Mouse (Mus musculus) neural tube, embryonic 11.5 days (tissue): Measurements from ENCODE around the gene Cmss1. TPM values are rescaled to one million over a fixed set of nuclear protein-coding genes. Genes with fewer than 3 reads are reported as not detected.
A peak's percentile ranks its signal among the peaks of the same experiment; 100 is the strongest.

Experiments used
- ATAC-seq: fragments of 200-750 bp; cut with Nextera tagmentation; 2 replicates; pipeline ENCODE4 v1.8.0; 2017; ENCODE audit warnings: moderate number of reproducible peaks, mild to moderate bottlenecking, moderate TSS enrichment, moderate library complexity; ENCODE audit not compliant: insufficient read depth, low FRiP score, low TSS enrichment
- DNase-seq: peaks from one replicate; pipeline ENCODE4 v3.0.0-alpha.2; 2015; ENCODE audit warnings: low spot score
- H3K27ac ChIP-seq: fragments of 300-500 bp; sonication (generic); 2 replicates; pipeline ENCODE4 v1.5.1; 2014; ENCODE audit warnings: low read depth, mild to moderate bottlenecking, low read length
- H3K27me3 ChIP-seq: fragments of 300-500 bp; sonication (generic); 2 replicates; pipeline ENCODE4 v1.6.1; 2014; ENCODE audit warnings: mild to moderate bottlenecking, low read length, mixed read lengths; ENCODE audit not compliant: control insufficient read depth, insufficient read depth
- H3K36me3 ChIP-seq: fragments of 300-500 bp; sonication (generic); 2 replicates; pipeline ENCODE4 v1.6.1; 2014; ENCODE audit warnings: mild to moderate bottlenecking, low read length, moderate library complexity, mixed read lengths; ENCODE audit not compliant: control insufficient read depth, insufficient read depth
- H3K4me1 ChIP-seq: fragments of 300-500 bp; sonication (generic); 2 replicates; pipeline ENCODE4 v1.6.1; 2014; ENCODE audit warnings: low read length, mixed read lengths; ENCODE audit not compliant: control insufficient read depth, insufficient read depth
- H3K4me2 ChIP-seq: fragments of 300-500 bp; sonication (generic); 2 replicates; pipeline ENCODE4 v1.6.1; 2014; ENCODE audit warnings: low read depth, mild to moderate bottlenecking, moderate library complexity
- H3K4me3 ChIP-seq: fragments of 300-500 bp; sonication (generic); 2 replicates; pipeline ENCODE4 v1.5.1; 2014; ENCODE audit warnings: low read depth, low read length
- H3K9ac ChIP-seq: fragments of 300-500 bp; sonication (generic); 2 replicates; pipeline ENCODE4 v1.6.1; 2014; ENCODE audit warnings: mild to moderate bottlenecking, low read length
- H3K9me3 ChIP-seq: fragments of 300-500 bp; sonication (generic); 2 replicates; pipeline ENCODE4 v1.6.1; 2016; ENCODE audit warnings: low read length; ENCODE audit not compliant: control insufficient read depth
- WGBS: fragments of 180-500 bp; shearing (Covaris S2); extraction: QIAGEN DNeasy Blood & Tissue Kit; methylation state at CpG from one replicate; pipeline ENCODE4 v1.1.7; 2014; 5-methylcytosine and 5-hydroxymethylcytosine counted together
- polyA plus RNA-seq: library from polyadenylated mRNA; unstranded; fragments of >200 nt; fragmentation: Nextera tagmentation; extraction: Ambion mirVana; gene quantifications from 2 replicates; pipeline ENCODE4 v1.2.1, GENCODE M21; 2014

Gene Cmss1
- polyA plus RNA-seq, 1 experiment from 2014 or later = 40.6 TPM

DNA sequence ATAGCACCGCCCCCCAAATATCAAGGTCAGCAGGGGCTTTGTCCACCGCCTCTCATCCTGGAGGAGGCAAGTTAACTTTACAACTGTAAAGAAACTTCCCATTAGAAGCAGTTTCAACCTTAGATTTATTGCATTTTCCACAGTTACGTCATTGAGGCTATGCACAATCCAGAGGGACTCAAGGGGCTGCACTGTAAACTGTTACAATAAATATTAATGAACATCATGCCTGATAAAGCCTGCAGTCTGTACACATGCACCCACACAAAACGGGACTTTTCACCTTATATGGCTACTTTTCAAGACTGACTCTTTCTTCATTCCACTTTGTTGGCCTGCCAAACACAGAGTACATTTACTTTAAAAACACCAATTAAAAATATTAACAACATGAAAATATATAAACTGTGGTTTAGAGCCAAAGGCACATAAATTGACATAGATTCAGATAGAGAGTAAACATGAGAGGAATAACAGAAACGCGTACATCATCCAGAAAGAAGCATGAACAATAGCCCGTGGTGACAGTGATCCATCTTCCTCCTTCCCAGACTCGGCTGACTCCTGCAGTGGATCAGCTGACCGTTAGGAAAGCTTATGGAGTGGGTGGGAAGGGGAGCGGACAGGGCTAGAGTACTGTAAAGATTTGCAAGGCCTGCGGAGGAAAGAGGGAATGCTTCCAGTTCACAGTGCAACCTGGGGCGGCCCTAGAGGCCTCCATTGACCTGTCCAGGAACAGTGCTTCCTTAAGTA, 122.4 kb downstream of the Cmss1 start:
- ATAC-seq (peak; percentile 60), DNase-seq (peak; percentile 32)
- H3K27ac ChIP-seq = no peak overlapping the region
- no peaks in the 10 kb centered on the region for H3K4me1 ChIP-seq
- no peaks in the 10 kb centered on the region for H3K36me3 ChIP-seq
- no peak overlapping the region for H3K4me2 ChIP-seq
- H3K9ac ChIP-seq = no peak overlapping the region
- no peaks in the 10 kb centered on the region for H3K9me3 ChIP-seq
- H3K27me3 ChIP-seq = no peaks in the 10 kb centered on the region
- 61% methylated on average over 12 of the region's 12 CpGs for WGBS
- no peak overlapping the region for H3K4me3 ChIP-seq

DNA sequence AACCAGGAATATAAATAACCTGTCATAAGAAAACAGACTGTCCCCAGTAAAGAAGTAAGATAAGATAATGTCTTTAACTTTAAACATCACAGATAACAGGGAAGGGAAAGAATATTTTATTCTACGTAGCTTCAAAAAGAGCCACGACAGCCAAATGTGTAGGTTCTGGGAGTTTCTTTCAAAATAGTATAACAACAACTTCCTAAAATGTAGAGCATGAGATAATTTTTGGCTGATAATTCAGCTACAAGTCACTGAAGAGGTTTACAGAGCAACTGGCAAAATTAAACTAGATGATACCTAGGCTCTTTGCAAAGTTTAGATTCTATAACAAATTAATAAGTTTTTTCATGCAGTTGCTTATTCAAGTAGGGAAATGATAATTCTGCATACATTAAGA, 123.2 kb downstream of the Cmss1 start:
- Histone ChIP-seq H3K27me3 (no peaks in the 10 kb centered on the region), H3K4me1 (no peaks in the 10 kb centered on the region), H3K36me3 (no peaks in the 10 kb centered on the region), H3K27ac (no peak overlapping the region), H3K9me3 (no peaks in the 10 kb centered on the region), H3K4me2 (no peak overlapping the region), H3K4me3 (no peak overlapping the region), H3K9ac (no peak overlapping the region)
- ATAC-seq (no peak), DNase-seq (no peak)
- 91% methylated on average over 2 of the region's 2 CpGs for WGBS

DNA sequence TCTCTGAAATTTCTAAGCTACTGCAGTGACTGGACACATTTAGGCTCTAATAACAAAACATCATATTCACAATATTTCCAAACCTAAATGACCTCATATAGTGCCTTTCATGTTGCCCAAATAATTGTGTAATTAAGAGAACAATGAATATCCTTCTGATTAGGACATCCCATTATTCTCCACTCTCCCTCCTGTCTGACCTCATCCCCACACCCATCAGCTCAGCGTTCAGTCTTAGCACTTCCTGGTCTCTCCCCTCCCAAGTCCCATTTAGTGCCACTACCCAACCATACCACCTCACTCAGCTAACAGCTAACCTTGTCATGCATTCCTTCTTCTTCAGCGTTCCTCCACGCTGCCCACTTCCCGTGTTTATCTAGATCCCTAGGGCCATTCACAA, 123.8 kb downstream of the Cmss1 start:
- no peaks in the 10 kb centered on the region for H3K36me3 ChIP-seq
- H3K4me3 ChIP-seq = no peak overlapping the region
- H3K27ac ChIP-seq = no peak overlapping the region
- no peak overlapping the region for H3K9ac ChIP-seq
- 68% methylated on average over 4 of the region's 4 CpGs for WGBS
- no peaks in the 10 kb centered on the region for H3K9me3 ChIP-seq
- DNase-seq (no peak), ATAC-seq (no peak)
- H3K27me3 ChIP-seq = no peaks in the 10 kb centered on the region
- no peaks in the 10 kb centered on the region for H3K4me1 ChIP-seq
- H3K4me2 ChIP-seq = no peak overlapping the region

DNA sequence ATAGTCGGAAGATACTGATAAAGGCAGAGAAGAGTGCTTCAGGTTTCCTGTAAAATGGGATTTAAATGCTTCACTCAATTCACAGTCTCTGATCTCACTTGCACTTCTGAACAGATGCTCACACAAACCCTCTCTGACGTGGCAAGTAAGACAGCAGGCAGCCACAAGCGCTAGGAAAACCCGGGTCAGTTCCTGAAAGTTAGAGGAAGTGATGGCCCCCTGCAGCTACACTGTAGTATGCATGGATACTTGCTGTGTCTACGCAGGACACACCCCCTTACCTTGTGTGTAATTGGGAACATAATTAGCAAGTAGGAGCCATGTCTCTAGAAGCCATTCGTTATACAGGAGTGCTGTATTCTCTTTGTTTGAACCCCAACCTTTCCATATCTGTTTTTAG, 124.4 kb downstream of the Cmss1 start:
- no peaks in the 10 kb centered on the region for H3K27me3 ChIP-seq
- no peaks in the 10 kb centered on the region for H3K4me1 ChIP-seq
- H3K9me3 ChIP-seq = no peaks in the 10 kb centered on the region
- ATAC-seq (no peak), DNase-seq (no peak)
- no peaks in the 10 kb centered on the region for H3K36me3 ChIP-seq
- H3K4me3 ChIP-seq = no peak overlapping the region
- H3K4me2 ChIP-seq = no peak overlapping the region
- 59% methylated on average over 6 of the region's 6 CpGs for WGBS
- H3K27ac ChIP-seq = no peak overlapping the region
- H3K9ac ChIP-seq = no peak overlapping the region

DNA sequence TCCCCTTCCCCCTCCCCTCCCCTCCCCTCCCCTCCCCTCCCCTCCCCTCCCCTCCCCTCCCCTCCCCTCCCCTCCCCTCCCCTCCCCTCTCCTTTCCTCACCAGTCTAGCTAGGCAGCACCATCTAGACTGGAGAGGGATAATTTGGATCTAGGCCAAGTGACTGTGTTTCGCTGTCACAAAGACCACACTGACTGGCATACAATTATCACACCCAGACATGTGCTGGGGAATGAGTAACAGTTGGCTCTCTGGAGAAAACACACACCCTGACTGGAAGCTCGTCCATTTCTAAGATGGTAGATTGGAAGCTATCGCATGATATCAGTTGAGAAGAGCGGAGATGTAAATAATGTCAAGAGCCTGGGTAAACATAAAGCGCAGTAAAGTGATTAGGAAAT, 126.9 kb downstream of the Cmss1 start:
- DNase-seq (no peak), ATAC-seq (no peak)
- Histone ChIP-seq H3K27me3 (no peaks in the 10 kb centered on the region), H3K9me3 (no peaks in the 10 kb centered on the region), H3K9ac (no peak overlapping the region), H3K27ac (no peak overlapping the region), H3K4me2 (no peak overlapping the region), H3K36me3 (no peaks in the 10 kb centered on the region), H3K4me1 (no peaks in the 10 kb centered on the region), H3K4me3 (no peak overlapping the region)
- WGBS = 82% methylated on average over 5 of the region's 5 CpGs

DNA sequence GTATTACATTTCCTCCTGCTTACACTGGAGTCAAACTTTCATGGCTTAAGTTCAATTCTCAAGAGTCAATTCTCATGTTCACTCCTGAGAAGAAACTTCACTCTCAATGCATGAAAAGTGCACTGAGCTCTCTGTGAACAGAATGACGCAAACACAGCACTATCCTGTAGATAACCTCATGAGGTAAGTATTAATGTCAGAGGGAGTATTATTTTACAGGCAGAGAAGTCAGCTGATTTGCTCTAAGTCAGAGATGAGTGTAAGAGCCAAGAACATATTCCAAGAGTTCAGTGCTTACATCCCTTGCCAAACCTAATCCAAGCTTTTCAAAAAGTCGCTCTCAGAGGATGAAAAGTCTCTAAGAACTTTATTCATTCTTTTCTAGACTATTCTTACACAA, 128.2 kb downstream of the Cmss1 start:
- Histone ChIP-seq H3K27me3 (no peaks in the 10 kb centered on the region), H3K9me3 (no peaks in the 10 kb centered on the region), H3K9ac (no peak overlapping the region), H3K36me3 (no peaks in the 10 kb centered on the region), H3K4me2 (no peak overlapping the region), H3K4me3 (no peak overlapping the region), H3K4me1 (peaks cover 3% of the 10 kb centered on the region; the same call in 1 of the 2 replicates), H3K27ac (no peak overlapping the region)
- 91% methylated on average over 2 of the region's 2 CpGs for WGBS
- DNase-seq (no peak), ATAC-seq (no peak)

DNA sequence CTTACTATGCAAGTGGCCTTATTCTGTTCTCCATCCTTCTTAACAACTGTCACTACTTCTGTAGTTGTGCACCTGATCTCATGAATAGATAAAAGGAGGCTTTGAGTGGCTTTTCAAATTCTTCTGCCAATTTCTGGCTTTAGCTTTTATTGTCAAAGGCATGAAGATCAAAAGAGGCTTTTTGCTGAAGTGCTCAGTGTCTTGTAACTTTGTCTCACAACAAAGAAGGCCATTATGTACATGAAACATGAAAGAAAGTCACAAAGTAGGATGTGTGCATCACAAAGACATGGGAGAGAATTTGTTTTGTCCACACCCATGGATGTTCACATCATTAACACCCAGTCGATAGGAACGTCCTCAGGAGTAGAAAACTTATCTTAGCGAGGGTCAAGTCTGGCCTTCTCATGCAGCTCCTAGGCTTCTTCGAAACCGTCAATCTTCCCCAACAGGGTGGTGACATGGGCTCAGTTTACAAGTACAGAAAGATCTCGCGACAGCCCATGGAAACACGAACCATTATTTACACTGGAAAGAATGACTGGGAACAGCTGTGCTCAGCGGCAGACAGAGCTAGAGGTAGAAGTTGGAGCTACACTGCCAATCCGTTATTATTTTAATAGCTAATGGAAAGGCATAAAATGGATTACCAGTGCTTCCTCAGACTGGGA, 133.1 kb downstream of the Cmss1 start:
- H3K9me3 ChIP-seq = no peaks in the 10 kb centered on the region
- no peak overlapping the region for H3K27ac ChIP-seq
- no peak overlapping the region for H3K9ac ChIP-seq
- peaks cover 3% of the 10 kb centered on the region; the same call in 1 of the 2 replicates for H3K4me1 ChIP-seq
- no peak overlapping the region for H3K4me3 ChIP-seq
- no peak overlapping the region for H3K4me2 ChIP-seq
- 27% methylated on average over 10 of the region's 10 CpGs for WGBS
- H3K36me3 ChIP-seq = no peaks in the 10 kb centered on the region
- ATAC-seq (no peak), DNase-seq (peak; percentile 38)
- no peaks in the 10 kb centered on the region for H3K27me3 ChIP-seq

DNA sequence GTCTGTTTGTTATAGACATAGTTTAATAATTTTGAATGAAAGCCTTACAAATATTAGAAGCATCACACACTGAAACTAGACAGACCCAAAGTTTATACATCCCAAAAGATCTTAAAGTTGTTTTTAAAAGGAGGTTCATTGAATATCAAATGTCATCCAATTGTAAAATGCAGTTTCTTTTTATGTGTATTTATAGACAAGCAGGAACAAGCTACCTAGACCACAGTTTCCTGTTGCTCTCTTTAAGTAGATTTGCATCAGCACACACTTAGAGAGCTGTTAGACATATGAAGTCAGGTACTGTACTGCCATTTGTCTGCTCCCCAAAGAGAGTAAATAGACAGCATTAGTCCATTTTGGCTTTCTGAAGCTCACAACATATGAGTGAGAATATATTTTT, 135.6 kb downstream of the Cmss1 start:
- no peak overlapping the region for H3K4me2 ChIP-seq
- no peak for ATAC-seq

DNA sequence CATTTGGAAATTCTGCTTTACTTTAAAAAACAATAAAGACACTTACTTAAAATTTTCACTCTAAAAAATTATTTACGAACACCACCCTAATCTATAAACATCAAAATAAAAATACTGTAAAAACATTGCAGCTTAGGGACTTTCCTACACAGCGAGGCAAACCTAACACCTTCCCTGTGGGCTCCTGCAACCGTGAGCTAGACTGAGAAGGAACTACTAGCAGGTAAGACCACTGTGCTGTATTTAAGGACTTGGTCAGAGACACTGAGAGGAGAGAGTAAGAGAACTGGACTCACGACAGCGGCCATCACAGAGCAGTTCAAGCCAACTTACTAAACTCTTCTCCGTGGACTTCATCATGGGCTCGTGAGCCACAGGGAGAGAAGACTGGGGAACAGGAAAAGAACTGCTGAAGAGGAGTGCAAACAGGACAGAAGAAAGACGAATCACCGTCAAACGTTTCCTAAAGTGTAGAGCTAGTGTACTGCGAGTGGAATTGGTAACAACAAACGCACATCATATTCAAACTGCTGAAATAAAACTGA, 136.3 kb downstream of the Cmss1 start:
- no peaks in the 10 kb centered on the region for H3K27me3 ChIP-seq
- no peak overlapping the region for H3K27ac ChIP-seq
- no peaks in the 10 kb centered on the region for H3K9me3 ChIP-seq
- H3K4me1 ChIP-seq = peaks cover 3% of the 10 kb centered on the region; the same call in 1 of the 2 replicates
- DNase-seq (no peak), ATAC-seq (no peak)
- H3K4me2 ChIP-seq = no peak overlapping the region
- H3K36me3 ChIP-seq = no peaks in the 10 kb centered on the region
- no peak overlapping the region for H3K4me3 ChIP-seq
- 94% methylated on average over 12 of the region's 12 CpGs for WGBS
- H3K9ac ChIP-seq = no peak overlapping the region

More for the DNA sequence above, 135.6 kb downstream of the Cmss1 start:
- Histone ChIP-seq H3K27ac (no peak overlapping the region), H3K9me3 (no peaks in the 10 kb centered on the region), H3K9ac (no peak overlapping the region), H3K4me3 (no peak overlapping the region), H3K27me3 (no peaks in the 10 kb centered on the region), H3K4me1 (peaks cover 3% of the 10 kb centered on the region; the same call in 1 of the 2 replicates), H3K36me3 (no peaks in the 10 kb centered on the region)
- no peak for DNase-seq
